Mouse (Mus musculus) forebrain, embryonic 11.5 days (tissue): ENCODE results near the gene AL731706.1. TPM values are rescaled to one million over a fixed set of nuclear protein-coding genes. Genes with fewer than 3 reads are reported as not detected.

ENCODE experiments used
- ATAC-seq: fragments of 200-750 bp; cut with Nextera tagmentation; replicated peaks from 2 replicates; pipeline ENCODE4 v1.8.0; 2017; ENCODE audit warnings: moderate TSS enrichment; ENCODE audit not compliant: low FRiP score
- DNase-seq: peaks from one replicate; pipeline ENCODE4 v3.0.0-alpha.2; 2017; ENCODE audit warnings: low spot score
- H3K27ac ChIP-seq: fragments of 300-500 bp; sonication (generic); 2 replicates; pipeline ENCODE4 v1.5.1; 2014; ENCODE audit warnings: low read depth, low read length
- H3K27me3 ChIP-seq: fragments of 300-500 bp; sonication (generic); 2 replicates; pipeline ENCODE4 v1.6.1; 2014; ENCODE audit warnings: mild to moderate bottlenecking, low read length, mixed read lengths; ENCODE audit not compliant: control insufficient read depth, insufficient read depth
- H3K36me3 ChIP-seq: fragments of 300-500 bp; sonication (generic); 2 replicates; pipeline ENCODE4 v1.6.1; 2014; ENCODE audit warnings: mild to moderate bottlenecking, low read length, moderate library complexity, mixed read lengths; ENCODE audit not compliant: control insufficient read depth, insufficient read depth
- H3K4me1 ChIP-seq: fragments of 300-500 bp; sonication (generic); replicated peaks from 2 replicates; pipeline ENCODE4 v1.6.1; 2014; ENCODE audit warnings: low read length, mixed read lengths; ENCODE audit not compliant: control insufficient read depth, insufficient read depth
- H3K4me2 ChIP-seq: fragments of 300-500 bp; sonication (generic); 2 replicates; pipeline ENCODE4 v1.6.1; 2014; ENCODE audit warnings: low read depth, mild to moderate bottlenecking, low read length, moderate library complexity, mixed read lengths; ENCODE audit not compliant: severe bottlenecking
- H3K4me3 ChIP-seq: fragments of 300-500 bp; sonication (generic); 2 replicates; pipeline ENCODE4 v1.5.1; 2014; ENCODE audit warnings: low read depth, low read length
- H3K9ac ChIP-seq: fragments of 300-500 bp; sonication (generic); 2 replicates; pipeline ENCODE4 v1.6.1; 2014; ENCODE audit warnings: low read length
- H3K9me3 ChIP-seq: fragments of 300-500 bp; sonication (generic); 2 replicates; pipeline ENCODE4 v1.6.1; 2016; ENCODE audit warnings: low read length, mixed read lengths; ENCODE audit not compliant: control insufficient read depth
- WGBS: fragments of 180-500 bp; shearing (Covaris S2); extraction: QIAGEN DNeasy Blood & Tissue Kit; methylation state at CpG from one replicate; pipeline ENCODE4 v1.1.7; 2014; 5-methylcytosine and 5-hydroxymethylcytosine counted together
- polyA plus RNA-seq: library from polyadenylated mRNA; unstranded; fragments of >200 nt; fragmentation: Nextera tagmentation; extraction: Ambion mirVana; gene quantifications from 2 replicates; pipeline ENCODE4 v1.2.1, GENCODE M21; 2014

AL731706.1 gene
- polyA plus RNA-seq, result 22.9 and 28.1 TPM in 2 replicates

DNA sequence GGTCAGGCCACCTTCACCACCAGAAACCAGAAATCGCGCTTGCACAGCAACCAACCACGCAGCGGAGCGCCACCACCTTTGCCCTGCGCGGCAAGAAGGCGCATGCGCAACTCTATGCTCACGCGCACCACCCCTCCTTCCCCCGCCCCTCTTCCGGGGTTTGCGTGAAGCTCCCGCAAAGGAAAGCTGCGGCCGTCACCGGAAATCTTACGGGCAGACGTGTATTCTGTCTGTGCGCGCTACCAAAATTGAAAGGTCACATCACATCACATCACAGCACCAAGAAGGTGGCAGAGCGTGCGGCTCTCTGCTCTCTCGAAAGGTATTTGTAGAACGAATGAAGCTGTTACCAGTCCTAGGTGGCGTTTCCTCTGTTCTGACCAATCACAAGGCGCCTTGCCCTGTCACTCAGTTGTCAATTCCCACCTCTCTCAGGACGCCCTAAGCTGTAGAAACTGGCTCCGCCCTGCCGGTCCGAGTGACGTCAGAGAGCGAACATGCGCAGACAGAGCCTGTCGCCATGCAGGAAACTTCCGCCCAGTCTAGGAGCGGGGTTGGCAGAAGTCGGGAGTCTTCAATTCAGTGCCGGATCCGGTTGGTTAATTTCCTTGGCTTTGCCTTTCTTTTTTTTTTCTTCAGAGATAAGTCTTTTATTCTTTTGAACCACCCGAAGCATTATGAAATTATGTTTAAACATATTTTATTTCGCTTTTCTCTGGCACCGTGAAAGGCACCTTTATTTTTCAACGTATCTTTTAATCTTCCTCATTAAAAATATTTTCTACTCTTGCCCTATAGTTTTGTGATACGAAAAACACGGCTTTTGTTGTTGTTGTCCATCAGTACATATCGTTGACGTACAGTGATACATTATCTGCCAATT, at the start of gene AL731706.1, which contains the start of the genes Slx4ip and Mkks:
TSS of gene AL731706.1 (minus strand) at position 322 of the 883 bp plus-strand sequence.
TSS of gene Slx4ip (plus strand) at position 151 of the 883 bp plus-strand sequence.
TSS of gene Mkks (minus strand) at position 322 of the 883 bp plus-strand sequence.
- Histone ChIP-seq H3K9me3 (no peaks in the 10 kb centered on the region), H3K4me2 (peak within 1 kb of the TSS; percentile 43; the same call in 1 of the 2 replicates), H3K27ac (peak within 1 kb of the TSS; percentile 79), H3K36me3 (no peaks in the 10 kb centered on the region), H3K4me3 (peak within 1 kb of the TSS; percentile 72), H3K4me1 (0 out of 2 replicates have a peak, but pooled peaks cover 2% of the 10 kb centered on the region), H3K27me3 (no peaks in the 10 kb centered on the region), H3K9ac (peak within 1 kb of the TSS; percentile 72)
- ATAC-seq (peak; percentile 98), DNase-seq (peak; percentile 98)
- under 1% methylated on average over 49 of the region's 49 CpGs for WGBS

DNA sequence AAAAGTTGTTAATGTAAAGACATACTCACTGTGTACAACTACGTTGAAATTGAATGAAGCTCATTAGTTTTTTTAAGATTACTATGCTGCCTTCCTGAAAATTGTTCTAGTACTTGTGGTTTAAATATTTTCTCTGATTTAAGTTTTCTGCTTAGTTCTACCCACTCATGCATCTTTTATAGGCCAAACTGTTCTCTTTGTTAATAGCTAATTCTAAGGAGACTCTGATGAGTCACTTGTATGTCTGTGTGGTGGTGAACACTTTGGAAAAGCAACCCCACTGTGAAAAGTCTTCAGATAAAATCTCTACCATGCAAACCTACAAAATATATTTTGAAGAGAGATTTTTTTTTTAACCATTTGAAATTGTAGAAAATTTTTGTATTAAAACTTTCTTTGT, 47.1 kb upstream of the AL731706.1 start:
- no peak overlapping the region for H3K4me3 ChIP-seq
- no peaks in the 10 kb centered on the region for H3K36me3 ChIP-seq
- H3K9me3 ChIP-seq, result no peaks in the 10 kb centered on the region
- H3K9ac ChIP-seq, result no peak overlapping the region
- 97% methylated on average over 1 of the region's 1 CpGs for WGBS
- no peak overlapping the region for H3K27ac ChIP-seq
- H3K27me3 ChIP-seq, result no peaks in the 10 kb centered on the region
- DNase-seq, result no peak
- no peak for ATAC-seq
- no peak overlapping the region for H3K4me2 ChIP-seq
- H3K4me1 ChIP-seq, result no peaks in the 10 kb centered on the region

DNA sequence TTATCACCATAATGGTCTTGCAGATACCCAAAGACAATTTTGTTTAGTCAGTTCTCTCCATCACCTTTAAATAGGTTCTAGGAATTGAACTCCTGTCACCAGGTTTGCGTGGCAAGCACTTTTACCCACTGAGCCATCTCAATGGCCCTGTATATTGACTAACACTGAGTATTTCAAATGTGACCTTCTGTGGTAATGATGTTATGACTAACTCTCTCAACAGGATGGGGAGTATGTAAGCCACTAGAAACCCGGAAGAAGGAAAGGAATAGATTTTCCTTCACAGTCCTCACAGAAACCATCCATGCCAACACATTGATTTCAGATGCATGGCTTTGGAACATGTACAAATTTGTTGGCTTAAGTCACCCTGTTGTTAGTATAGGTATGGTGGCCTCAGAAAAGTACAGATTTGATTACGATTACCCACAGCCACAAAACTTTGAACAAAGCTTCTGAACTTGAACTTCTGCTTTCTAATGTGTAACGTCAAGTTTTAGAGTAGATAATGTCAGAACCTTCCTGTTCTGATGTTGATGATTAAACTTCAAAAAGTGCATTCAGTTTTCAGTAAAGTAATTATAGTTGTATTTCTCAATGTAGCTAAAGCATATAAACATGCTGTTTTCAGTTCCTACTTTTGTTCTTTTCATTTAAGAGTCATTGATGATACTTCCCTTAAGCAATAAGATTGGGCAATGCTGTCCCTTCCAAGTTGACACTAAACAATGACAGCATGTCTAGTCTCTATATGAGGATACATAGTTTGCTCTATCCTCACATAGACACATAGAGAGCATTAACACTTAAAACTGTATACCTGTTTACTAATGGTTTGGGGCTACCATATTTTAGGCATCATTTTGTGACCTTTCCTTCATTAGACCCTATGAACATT, 45.5 kb upstream of the AL731706.1 start:
- H3K27ac ChIP-seq, result no peak overlapping the region
- no peak for DNase-seq
- no peaks in the 10 kb centered on the region for H3K27me3 ChIP-seq
- H3K9me3 ChIP-seq, result no peaks in the 10 kb centered on the region
- no peak overlapping the region for H3K4me2 ChIP-seq
- no peak overlapping the region for H3K4me3 ChIP-seq
- no peaks in the 10 kb centered on the region for H3K36me3 ChIP-seq
- 90% methylated on average over 4 of the region's 4 CpGs for WGBS
- ATAC-seq, result no peak
- H3K9ac ChIP-seq, result no peak overlapping the region
- no peaks in the 10 kb centered on the region for H3K4me1 ChIP-seq

DNA sequence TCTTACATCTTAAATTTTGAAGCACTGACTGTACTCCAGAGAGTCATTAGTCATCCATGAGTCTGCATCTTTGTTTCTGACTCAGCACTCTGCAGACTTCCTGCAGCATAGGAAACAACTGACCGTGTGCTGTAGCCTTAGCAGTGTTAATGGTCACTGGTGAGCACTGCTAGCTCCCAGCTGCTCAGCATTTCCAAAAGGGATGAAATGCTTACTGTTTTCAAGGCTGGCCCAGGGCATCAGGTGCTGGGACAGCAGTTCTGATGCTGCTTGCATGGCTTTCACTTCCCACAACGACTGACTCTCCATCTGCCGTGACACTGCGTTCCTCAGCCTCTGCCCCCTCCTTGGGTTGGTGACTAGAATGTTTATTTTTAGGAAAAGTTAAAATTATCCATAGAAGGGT, 29.8 kb upstream of the AL731706.1 start:
- Histone ChIP-seq H3K4me1 (no peaks in the 10 kb centered on the region), H3K9ac (no peak overlapping the region), H3K27ac (no peak overlapping the region), H3K27me3 (no peaks in the 10 kb centered on the region), H3K4me2 (no peak overlapping the region), H3K4me3 (no peak overlapping the region), H3K36me3 (no peaks in the 10 kb centered on the region), H3K9me3 (no peaks in the 10 kb centered on the region)
- ATAC-seq, result no peak
- no peak for DNase-seq
- 78% methylated on average over 4 of the region's 4 CpGs for WGBS

DNA sequence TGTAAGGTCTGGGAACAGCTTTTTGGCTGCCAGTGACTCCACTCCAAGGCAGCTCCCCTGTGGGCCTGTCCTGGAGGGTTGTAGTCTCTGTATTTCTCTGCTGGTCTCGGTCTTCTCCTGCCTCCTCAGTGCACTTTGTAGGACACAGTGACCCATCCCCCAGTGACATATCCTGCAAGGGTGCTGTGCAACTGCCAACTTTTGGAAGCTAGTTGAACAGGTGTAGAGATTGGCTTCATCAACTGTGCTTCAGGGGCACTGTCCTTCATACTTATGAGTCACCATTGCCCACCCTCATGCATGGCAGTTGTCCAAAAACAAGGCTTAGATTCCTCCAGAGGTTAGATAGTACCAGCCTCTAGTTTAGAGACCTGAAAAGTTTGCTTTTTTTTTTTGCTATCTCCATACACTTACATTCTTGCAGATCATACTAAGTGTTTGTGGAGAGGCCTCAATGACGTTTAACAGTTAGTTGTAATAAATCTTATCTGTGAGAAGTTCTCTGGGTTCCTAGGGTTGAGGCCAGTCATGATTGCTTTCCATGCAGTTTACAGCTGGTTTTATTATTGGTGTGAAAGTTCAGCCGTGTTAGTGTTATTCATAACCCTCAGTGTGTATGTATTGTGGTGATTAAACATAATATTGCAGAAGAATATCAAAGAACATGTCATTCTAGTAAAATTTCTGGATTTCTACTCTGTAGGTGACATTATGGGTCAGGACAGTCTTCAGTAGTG, 29.2 kb upstream of the AL731706.1 start:
- DNase-seq, result no peak
- Histone ChIP-seq H3K27me3 (no peaks in the 10 kb centered on the region), H3K4me2 (no peak overlapping the region), H3K4me1 (no peaks in the 10 kb centered on the region), H3K36me3 (no peaks in the 10 kb centered on the region), H3K27ac (no peak overlapping the region), H3K4me3 (no peak overlapping the region), H3K9me3 (no peaks in the 10 kb centered on the region), H3K9ac (no peak overlapping the region)
- ATAC-seq, result no peak
- 92% methylated on average over 3 of the region's 3 CpGs for WGBS

DNA sequence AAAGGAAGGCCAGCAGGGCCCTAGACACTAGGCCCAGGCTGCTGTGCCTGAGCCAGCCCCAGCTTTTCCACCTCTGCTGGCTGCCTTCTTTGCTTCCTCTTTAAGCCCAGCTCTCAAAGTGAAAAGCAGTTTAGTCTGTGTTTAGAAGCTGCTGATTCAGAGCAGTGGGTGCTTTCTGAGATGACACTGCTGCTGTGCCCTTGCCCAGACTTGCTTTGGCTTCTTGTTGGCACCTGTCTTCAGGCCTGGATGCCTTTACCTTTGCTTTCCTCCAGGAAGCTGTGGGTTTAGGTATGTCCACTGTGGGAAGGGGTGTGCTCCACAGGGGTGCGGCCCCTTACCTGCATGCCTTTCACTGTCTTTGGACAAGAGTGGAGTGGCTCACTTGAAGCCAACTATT, 28.2 kb upstream of the AL731706.1 start:
- 93% methylated on average over 1 of the region's 1 CpGs for WGBS
- H3K27me3 ChIP-seq, result no peaks in the 10 kb centered on the region

DNA sequence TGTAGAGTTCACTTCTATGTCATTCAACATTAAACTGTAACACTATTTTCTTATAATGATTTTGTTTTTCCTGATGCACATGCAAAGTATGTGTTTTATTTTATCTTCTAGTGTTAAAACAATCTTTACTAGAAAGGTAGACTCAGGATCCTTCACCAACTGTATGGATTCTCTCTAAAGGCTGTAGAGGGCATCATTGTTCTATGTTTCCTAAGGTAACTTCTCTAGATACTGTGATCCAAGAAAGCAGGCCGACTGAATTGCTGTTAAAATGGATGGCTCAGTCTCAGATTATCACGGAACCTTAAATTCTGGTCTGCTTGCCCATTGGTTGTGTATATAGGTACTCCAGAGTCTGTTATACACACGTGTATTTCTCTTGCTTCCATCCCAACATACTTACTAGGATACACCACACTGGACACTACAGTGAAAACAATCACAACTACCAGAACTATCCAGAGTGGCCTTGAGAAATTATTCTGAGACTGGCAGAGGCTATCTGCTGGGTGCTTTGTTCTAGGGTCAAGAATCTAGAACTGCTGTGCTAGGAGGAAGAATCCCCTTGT, 23.2 kb upstream of the AL731706.1 start:
- H3K36me3 ChIP-seq, result no peaks in the 10 kb centered on the region
- H3K27me3 ChIP-seq, result no peaks in the 10 kb centered on the region
- no peak overlapping the region for H3K27ac ChIP-seq
- no peak overlapping the region for H3K4me3 ChIP-seq
- no peak overlapping the region for H3K4me2 ChIP-seq
- 0 out of 2 replicates have a peak, but pooled peaks have one; percentile 47 for ATAC-seq
- H3K9me3 ChIP-seq, result no peaks in the 10 kb centered on the region
- no peak overlapping the region for H3K9ac ChIP-seq
- H3K4me1 ChIP-seq, result peaks cover 2% of the 10 kb centered on the region; the same call in 1 of the 2 replicates
- no peak for DNase-seq
- WGBS, result 65% methylated on average over 3 of the region's 3 CpGs

More for the DNA sequence above, 28.2 kb upstream of the AL731706.1 start:
- no peak overlapping the region for H3K9ac ChIP-seq
- DNase-seq (no peak), ATAC-seq (no peak)
- no peaks in the 10 kb centered on the region for H3K36me3 ChIP-seq
- H3K27ac ChIP-seq, result no peak overlapping the region
- H3K4me1 ChIP-seq, result no peaks in the 10 kb centered on the region
- H3K4me3 ChIP-seq, result no peak overlapping the region
- no peaks in the 10 kb centered on the region for H3K9me3 ChIP-seq
- no peak overlapping the region for H3K4me2 ChIP-seq
